Mouse (Mus musculus) forebrain, embryonic 16.5 days (tissue): ENCODE data around the gene Fam207a. TPM values are rescaled to one million over a fixed set of nuclear protein-coding genes. Genes with fewer than 3 reads are reported as not detected.

Experiments
- ATAC-seq: fragments of 200-750 bp; cut with Nextera tagmentation; 2 replicates; pipeline ENCODE4 v1.8.0; 2017; ENCODE audit warnings: mild to moderate bottlenecking, moderate library complexity
- H3K27ac ChIP-seq: fragments of 300-500 bp; sonication (generic); 2 replicates; pipeline ENCODE4 v1.5.1; 2014; ENCODE audit warnings: low read length, control low read depth
- H3K27me3 ChIP-seq: fragments of 300-500 bp; sonication (generic); replicated peaks from 2 replicates; pipeline ENCODE4 v1.6.1; 2014; ENCODE audit warnings: low read length; ENCODE audit not compliant: control insufficient read depth, insufficient read depth
- H3K36me3 ChIP-seq: fragments of 300-500 bp; sonication (generic); 2 replicates; pipeline ENCODE4 v1.6.1; 2014; ENCODE audit not compliant: control insufficient read depth, insufficient read depth
- H3K4me1 ChIP-seq: fragments of 300-500 bp; sonication (generic); replicated peaks from 2 replicates; pipeline ENCODE4 v1.6.1; 2014; ENCODE audit warnings: low read length; ENCODE audit not compliant: control insufficient read depth, insufficient read depth
- H3K4me2 ChIP-seq: fragments of 300-500 bp; sonication (generic); 2 replicates; pipeline ENCODE4 v1.6.1; 2014; ENCODE audit warnings: mild to moderate bottlenecking, low read length, control low read depth
- H3K4me3 ChIP-seq: fragments of 300-500 bp; sonication (generic); replicated peaks from 2 replicates; pipeline ENCODE4 v1.5.1; 2014; ENCODE audit warnings: mild to moderate bottlenecking, low read length, control low read depth
- H3K9ac ChIP-seq: fragments of 300-500 bp; sonication (generic); replicated peaks from 2 replicates; pipeline ENCODE4 v1.6.1; 2014; ENCODE audit warnings: low read depth, low read length, control low read depth
- H3K9me3 ChIP-seq: fragments of 300-500 bp; sonication (generic); 2 replicates; pipeline ENCODE4 v1.6.1; 2016; ENCODE audit warnings: low read length; ENCODE audit not compliant: control insufficient read depth
- WGBS: fragments of 180-500 bp; shearing (Covaris S2); extraction: QIAGEN DNeasy Blood & Tissue Kit; methylation state at CpG from one replicate; pipeline ENCODE4 v1.1.7; 2014; 5-methylcytosine and 5-hydroxymethylcytosine counted together
- polyA plus RNA-seq: library from polyadenylated mRNA; unstranded; fragments of >200 nt; fragmentation: Nextera tagmentation; extraction: Ambion mirVana; gene quantifications from 2 replicates; pipeline ENCODE4 v1.2.1, GENCODE M21; 2015

The Fam207a gene
- polyA plus RNA-seq, 1 experiment from 2014 or later = 42.8 TPM

DNA sequence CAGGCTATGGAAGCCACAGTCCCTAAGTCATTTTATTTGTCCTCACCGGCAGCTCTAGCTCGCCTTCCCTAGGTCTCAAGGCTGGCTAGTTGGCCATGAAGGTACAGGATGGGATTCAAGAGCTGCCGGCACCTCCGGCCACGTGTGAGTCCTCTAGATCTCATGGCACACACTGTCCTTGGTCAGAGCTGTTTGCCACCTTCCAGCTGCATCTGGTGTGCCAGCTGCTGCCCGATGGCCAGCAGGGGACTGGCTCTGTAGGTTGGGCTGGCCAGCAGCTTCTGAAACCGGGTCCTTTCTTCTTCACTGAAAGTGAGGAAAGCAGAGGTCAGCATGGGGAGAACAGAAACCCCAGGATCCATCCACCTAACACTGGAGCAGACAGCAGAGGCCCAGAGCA is 27.4 kb downstream of the Fam207a start:
- Histone ChIP-seq H3K27ac (no peak overlapping the region), H3K9ac (no peak overlapping the region), H3K9me3 (no peaks in the 10 kb centered on the region), H3K36me3 (peaks cover 13% of the 10 kb centered on the region; the same call in 1 of the 2 replicates), H3K4me1 (no peaks in the 10 kb centered on the region), H3K4me3 (no peak overlapping the region), H3K27me3 (no peaks in the 10 kb centered on the region), H3K4me2 (no peak overlapping the region)
- no peak for ATAC-seq
- 98% methylated on average over 7 of the region's 7 CpGs for WGBS

DNA sequence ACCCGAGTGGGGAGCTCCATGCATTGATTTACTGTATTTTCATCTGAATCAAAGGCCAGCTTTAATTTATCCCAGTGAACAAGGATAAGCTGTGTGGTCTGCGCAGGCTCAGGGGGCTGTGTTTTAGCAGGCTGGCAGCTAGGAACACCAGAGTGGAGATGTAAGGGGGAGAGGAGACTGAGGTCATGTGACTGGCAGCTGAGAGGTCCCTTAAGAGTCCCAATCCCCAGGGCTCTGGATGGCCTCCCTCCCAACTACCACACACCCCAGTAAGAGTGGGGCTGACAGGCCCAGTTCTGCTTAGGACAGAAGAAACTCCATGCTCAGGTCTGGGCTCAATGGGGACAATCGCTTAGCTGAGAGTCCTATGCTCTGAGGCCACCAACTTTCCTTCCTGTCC is 29.8 kb downstream of the Fam207a start:
- no peak overlapping the region for H3K4me2 ChIP-seq
- peaks cover 13% of the 10 kb centered on the region; the same call in 1 of the 2 replicates for H3K36me3 ChIP-seq
- H3K27ac ChIP-seq = no peak overlapping the region
- no peak for ATAC-seq
- H3K4me3 ChIP-seq = no peak overlapping the region
- no peak overlapping the region for H3K9ac ChIP-seq
- WGBS = 82% methylated on average over 3 of the region's 3 CpGs
- H3K27me3 ChIP-seq = no peaks in the 10 kb centered on the region
- no peaks in the 10 kb centered on the region for H3K4me1 ChIP-seq
- H3K9me3 ChIP-seq = no peaks in the 10 kb centered on the region

DNA sequence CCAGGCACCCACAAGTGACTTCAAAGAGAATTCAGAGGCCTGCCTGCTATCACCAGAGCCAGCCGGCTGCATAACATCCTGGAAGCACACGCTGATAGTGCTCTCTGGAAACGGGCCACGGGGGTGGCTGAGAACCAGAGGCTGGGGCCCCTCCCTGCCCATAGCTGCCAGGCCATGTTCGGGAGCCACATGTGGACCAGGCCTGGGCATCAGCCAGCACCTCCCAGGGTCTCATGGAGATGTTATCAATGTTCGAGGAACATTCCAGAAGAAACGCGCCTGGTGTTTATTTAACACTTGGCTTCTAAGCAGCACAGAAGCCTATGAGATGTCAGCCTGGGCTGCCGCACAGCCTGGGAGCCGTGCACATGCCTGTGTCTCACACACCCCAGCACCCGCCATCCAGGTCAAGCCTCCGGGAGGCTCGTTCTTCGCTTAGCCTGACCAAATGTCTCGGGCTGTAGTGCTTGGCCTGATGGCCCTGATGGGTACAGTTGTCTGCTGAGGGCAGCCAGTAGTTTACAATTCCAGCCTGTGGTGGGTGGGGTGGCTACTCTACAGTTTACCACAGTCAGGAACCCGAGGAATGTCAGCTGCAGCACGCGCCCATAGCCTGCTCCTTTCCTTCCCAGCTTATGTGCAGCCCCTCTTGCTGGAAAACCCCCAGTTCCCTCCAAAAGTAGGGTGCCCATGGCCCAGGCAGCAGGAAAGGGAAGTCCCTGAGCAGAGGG is 31.2 kb downstream of the Fam207a start:
- Histone ChIP-seq H3K9ac (no peak overlapping the region), H3K9me3 (no peaks in the 10 kb centered on the region), H3K4me2 (no peak overlapping the region), H3K27me3 (no peaks in the 10 kb centered on the region), H3K4me1 (no peaks in the 10 kb centered on the region), H3K36me3 (peaks cover 10% of the 10 kb centered on the region; the same call in 1 of the 2 replicates), H3K4me3 (no peak overlapping the region), H3K27ac (no peak overlapping the region)
- ATAC-seq = no peak
- WGBS = 78% methylated on average over 18 of the region's 18 CpGs

DNA sequence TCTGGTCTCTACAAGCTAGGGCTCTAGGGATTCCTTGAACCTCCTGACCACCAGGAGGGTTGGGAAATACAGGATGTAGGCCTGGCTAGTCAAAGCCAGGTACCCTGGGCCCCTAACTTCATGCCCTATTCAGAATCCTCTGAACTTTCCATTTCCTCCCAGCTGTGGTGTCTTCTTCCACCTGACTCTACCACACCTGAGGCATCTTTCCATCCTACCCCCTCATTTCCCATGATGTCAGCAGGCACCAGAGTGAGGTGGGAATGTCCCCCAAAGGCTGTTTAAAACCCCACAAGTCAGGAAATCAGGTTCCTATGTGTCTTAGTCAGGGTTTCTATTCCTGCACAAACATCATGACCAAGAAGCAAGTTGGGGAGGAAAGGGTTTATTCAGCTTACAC is 33.8 kb downstream of the Fam207a start:
- Histone ChIP-seq H3K9ac (no peak overlapping the region), H3K4me3 (no peak overlapping the region), H3K4me2 (no peak overlapping the region), H3K9me3 (no peaks in the 10 kb centered on the region), H3K27ac (no peak overlapping the region), H3K36me3 (no peaks in the 10 kb centered on the region), H3K27me3 (no peaks in the 10 kb centered on the region), H3K4me1 (no peaks in the 10 kb centered on the region)
- ATAC-seq = no peak

DNA sequence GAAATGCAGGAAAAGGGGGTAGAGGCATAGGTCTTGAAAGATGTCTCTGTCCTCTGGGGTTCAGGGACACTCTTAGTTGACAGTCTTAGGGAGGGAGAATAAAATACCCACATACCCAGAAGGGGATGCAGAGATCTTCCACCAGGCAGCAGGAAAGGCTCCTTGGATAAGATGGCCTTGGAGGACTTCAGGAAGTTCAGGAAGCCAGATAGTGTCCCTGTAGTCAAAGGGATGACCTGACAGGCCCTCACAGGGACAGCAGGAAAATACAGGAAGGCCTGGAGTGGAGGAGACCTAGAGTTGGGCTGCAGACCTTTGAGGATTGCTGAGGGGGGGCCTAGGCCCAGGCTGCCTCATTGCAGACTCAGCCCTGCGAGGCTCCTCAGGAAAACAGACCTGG is 35.6 kb downstream of the Fam207a start:
- no peaks in the 10 kb centered on the region for H3K9me3 ChIP-seq
- no peaks in the 10 kb centered on the region for H3K4me1 ChIP-seq
- no peaks in the 10 kb centered on the region for H3K27me3 ChIP-seq
- H3K4me2 ChIP-seq = no peak overlapping the region
- WGBS = 87% methylated on average over 1 of the region's 1 CpGs
- no peak overlapping the region for H3K4me3 ChIP-seq
- no peak for ATAC-seq
- no peak overlapping the region for H3K27ac ChIP-seq
- H3K36me3 ChIP-seq = no peaks in the 10 kb centered on the region
- H3K9ac ChIP-seq = no peak overlapping the region

DNA sequence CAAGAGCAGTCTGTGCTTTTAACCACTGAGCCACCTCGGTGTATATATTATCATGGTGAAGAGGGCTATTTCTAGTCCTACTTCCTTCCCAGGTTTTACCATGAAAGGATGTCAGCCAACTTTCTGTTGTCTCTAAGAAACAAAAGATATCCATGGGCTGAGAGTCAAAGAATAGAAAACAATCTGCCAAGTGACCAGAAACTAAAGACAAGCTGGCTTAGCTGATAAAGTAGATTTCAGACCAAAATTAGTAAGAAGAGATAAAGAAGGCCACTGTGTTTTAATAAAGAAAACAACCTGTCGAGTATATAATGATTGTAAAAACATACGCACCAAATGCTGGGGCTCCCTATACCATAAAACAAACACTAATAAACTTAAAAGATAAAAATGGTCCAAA is 38.7 kb downstream of the Fam207a start:
- Histone ChIP-seq H3K4me3 (no peak overlapping the region), H3K4me2 (no peak overlapping the region), H3K4me1 (no peaks in the 10 kb centered on the region), H3K9me3 (no peaks in the 10 kb centered on the region), H3K27ac (no peak overlapping the region), H3K27me3 (no peaks in the 10 kb centered on the region), H3K9ac (no peak overlapping the region), H3K36me3 (no peaks in the 10 kb centered on the region)
- no peak for ATAC-seq
- 85% methylated on average over 3 of the region's 3 CpGs for WGBS

DNA sequence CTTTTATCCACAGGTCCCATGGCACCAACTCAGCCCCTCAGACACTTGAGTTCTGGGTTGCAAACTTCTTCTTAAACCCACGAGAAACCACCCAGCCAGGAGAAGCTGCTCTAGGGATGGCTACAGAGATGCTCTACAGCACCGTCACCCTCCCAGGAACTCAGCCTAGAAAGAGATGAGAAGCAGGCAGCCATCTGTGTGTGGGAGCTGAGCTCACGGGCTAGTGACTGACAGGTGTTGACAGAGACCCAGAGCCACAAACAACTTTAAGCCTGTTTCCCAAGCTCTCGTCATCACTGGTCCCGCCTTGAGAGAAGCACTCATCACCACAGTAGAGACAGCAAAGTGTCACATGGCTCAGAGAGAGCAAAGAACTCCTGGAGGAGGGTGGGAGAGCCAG is 43.4 kb downstream of the Fam207a start:
- Histone ChIP-seq H3K9ac (no peak overlapping the region), H3K4me1 (no peaks in the 10 kb centered on the region), H3K27me3 (no peaks in the 10 kb centered on the region), H3K27ac (no peak overlapping the region), H3K4me2 (no peak overlapping the region), H3K9me3 (no peaks in the 10 kb centered on the region), H3K4me3 (no peak overlapping the region), H3K36me3 (no peaks in the 10 kb centered on the region)
- WGBS = 69% methylated on average over 5 of the region's 5 CpGs
- no peak for ATAC-seq

DNA sequence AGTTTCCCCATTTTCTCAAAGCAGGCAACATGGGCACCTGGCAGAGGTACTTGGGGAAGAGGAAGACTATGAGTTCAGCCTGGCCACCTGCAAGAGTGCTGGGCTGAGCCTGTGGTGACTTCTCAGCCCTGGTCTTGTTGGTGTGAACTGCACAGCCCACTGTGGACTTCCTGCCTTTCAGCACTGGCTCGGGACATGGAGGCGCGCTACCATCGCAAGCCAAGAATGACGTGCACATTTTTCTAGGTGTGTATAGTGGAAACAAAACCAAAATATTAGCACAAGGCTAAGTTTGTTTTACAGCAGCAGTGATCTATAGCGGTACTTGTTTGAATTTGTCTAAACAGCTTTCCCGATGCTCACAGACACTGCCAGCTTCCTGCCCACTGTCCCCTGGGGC is 44.1 kb downstream of the Fam207a start:
- H3K4me2 ChIP-seq = no peak overlapping the region
- WGBS = 90% methylated on average over 7 of the region's 7 CpGs
- no peaks in the 10 kb centered on the region for H3K4me1 ChIP-seq
- no peak overlapping the region for H3K4me3 ChIP-seq
- H3K9me3 ChIP-seq = no peaks in the 10 kb centered on the region
- no peak overlapping the region for H3K9ac ChIP-seq
- ATAC-seq = no peak
- H3K27me3 ChIP-seq = no peaks in the 10 kb centered on the region
- H3K27ac ChIP-seq = no peak overlapping the region
- no peaks in the 10 kb centered on the region for H3K36me3 ChIP-seq

DNA sequence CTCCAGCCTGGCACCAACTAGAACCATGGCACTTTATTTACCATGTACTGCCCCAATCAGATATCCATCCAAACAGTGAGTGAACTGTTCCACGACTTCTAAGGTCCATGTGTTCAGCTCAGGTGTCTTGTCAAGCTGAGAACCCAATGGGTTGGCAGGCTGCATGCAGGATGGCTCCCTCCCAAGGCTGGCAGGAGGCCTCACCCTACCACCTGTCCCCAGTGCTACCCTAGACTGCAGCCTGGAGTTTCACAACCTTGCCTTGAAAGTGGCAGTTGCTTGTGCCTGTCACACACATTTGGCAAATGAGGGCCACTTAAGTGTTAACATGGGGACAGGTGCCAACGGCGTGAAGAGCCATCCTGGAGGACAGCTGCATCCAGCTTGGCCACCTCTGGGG is 44.8 kb downstream of the Fam207a start:
- no peaks in the 10 kb centered on the region for H3K27me3 ChIP-seq
- H3K4me1 ChIP-seq = no peaks in the 10 kb centered on the region
- H3K36me3 ChIP-seq = no peaks in the 10 kb centered on the region
- 64% methylated on average over 3 of the region's 3 CpGs for WGBS
- no peak for ATAC-seq
- H3K9me3 ChIP-seq = no peaks in the 10 kb centered on the region
- no peak overlapping the region for H3K27ac ChIP-seq
- H3K4me3 ChIP-seq = no peak overlapping the region
- H3K9ac ChIP-seq = no peak overlapping the region
- no peak overlapping the region for H3K4me2 ChIP-seq

DNA sequence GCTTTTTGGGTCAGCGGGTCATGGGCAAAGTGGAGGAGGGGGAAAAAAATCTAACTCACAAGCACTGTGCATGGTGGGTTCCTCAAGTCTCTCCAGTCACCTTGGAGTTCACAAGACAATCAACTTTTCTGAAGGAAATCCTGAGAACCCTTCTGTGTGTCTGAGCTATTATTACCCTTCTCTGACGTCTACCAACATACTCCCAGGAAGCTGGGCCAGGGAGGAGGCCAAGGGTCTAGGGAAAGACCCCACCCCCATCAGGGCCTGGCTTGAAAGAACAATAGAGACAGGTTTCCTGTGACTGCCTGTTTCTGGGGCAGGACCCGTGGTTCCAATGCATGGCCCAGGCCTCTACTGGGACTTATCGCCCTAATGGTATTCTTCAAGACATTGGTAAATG is 46.9 kb downstream of the Fam207a start:
- no peaks in the 10 kb centered on the region for H3K36me3 ChIP-seq
- ATAC-seq = no peak
- H3K27me3 ChIP-seq = no peaks in the 10 kb centered on the region
- H3K9ac ChIP-seq = no peak overlapping the region
- no peak overlapping the region for H3K4me3 ChIP-seq
- 0 out of 2 replicates have a peak, but pooled peaks cover 2% of the 10 kb centered on the region for H3K4me1 ChIP-seq
- H3K27ac ChIP-seq = no peak overlapping the region
- no peak overlapping the region for H3K4me2 ChIP-seq
- H3K9me3 ChIP-seq = no peaks in the 10 kb centered on the region
- WGBS = 64% methylated on average over 4 of the region's 4 CpGs
